Mouse (Mus musculus) liver, postnatal 0 days (tissue): ENCODE measurements around the gene Cuta.

Experiments
- CTCF ChIP-seq: sonication (generic); IDR thresholded peaks from 2 replicates; pipeline ENCODE4 v1.5.1; 2016; ENCODE audit warnings: antibody characterized with exemption, low read depth
- EP300 ChIP-seq: IDR thresholded peaks from 2 replicates; pipeline ENCODE4 v1.6.1; 2016; ENCODE audit warnings: antibody characterized with exemption, low read depth, mild to moderate bottlenecking

- TF ChIP-seq CTCF (no peak), EP300 (no peak)
Observed at GRCm38 (mm10) chr17:26933885-26934827, 5.2 kb downstream of the Cuta start.
